Mouse (Mus musculus): Measurements from ENCODE around the gene Rps25.
A peak's percentile ranks its signal among the peaks of the same experiment; 100 is the strongest.

The Rps25 gene

GRCm38 (mm10) chr9:44457035-44457742 lies 50.2 kb downstream of the Rps25 start:
- peak; percentile 16 for DNase-seq (ENCODE audit: low spot score)

All from ovary, postnatal 14 days (tissue).